Mouse (Mus musculus): ENCODE measurements at regions not wholly inside any gene's neighbourhood (a gene's known extent, or its start where the extent isn't known, plus 50 kb on each side); places are given as distances from the start of the nearest gene placed in this dataset.
A peak's percentile ranks its signal among the peaks of the same experiment; 100 is the strongest.

DNA sequence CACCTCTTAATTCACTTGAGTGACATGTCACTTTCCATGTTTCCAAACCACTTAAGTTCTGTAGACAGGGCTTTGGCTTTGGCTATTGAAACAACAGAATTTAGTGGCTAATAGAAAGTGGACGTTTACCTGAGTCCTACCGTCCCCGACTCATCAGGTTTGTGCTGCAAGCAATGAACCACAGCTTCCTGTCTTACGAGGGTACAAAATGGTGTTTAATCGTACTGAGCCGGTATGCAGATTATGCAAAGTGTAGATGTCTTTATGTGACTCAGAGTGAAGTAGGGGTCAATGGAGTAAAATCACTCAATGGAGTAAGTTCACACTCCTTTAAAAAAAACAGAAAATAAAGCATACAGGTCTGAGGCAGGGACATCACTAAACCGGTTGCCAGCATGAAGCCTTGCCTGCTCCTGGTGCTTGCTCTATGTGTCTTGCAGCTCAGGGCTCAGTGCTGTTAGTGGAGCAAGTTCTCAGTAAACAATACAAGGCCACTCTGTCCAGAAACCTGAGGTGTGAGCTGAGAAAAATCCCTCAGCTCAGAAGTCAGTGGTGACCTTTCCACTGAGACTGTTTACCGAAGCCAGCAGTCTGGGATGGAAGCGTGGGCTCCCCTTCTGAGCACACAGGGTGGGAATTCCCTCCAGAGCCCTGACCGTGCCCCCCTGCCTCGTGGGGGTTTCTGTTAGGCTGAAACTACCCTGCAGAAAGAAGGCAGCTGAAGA lies 226.1 kb upstream of the Jun start:
- H3K36me3 ChIP-seq (replicated peaks): no peaks in the 10 kb centered on the region
- no peak for DNase-seq (ENCODE audit: low spot score)
- whole genome bisulfite sequencing: 53% methylated on average over 11 of the region's 11 CpGs
- peak overlapping the region; percentile 75 for H3K27ac ChIP-seq (replicated peaks)
- H3K4me1 ChIP-seq: peaks cover 23% of the 10 kb centered on the region
- H3K27me3 ChIP-seq (replicated peaks; ENCODE audit: low read depth, poor library complexity, severe bottlenecking): no peaks in the 10 kb centered on the region
- no peak overlapping the region for H3K4me3 ChIP-seq
- no peaks in the 10 kb centered on the region for H3K9me3 ChIP-seq

DNA sequence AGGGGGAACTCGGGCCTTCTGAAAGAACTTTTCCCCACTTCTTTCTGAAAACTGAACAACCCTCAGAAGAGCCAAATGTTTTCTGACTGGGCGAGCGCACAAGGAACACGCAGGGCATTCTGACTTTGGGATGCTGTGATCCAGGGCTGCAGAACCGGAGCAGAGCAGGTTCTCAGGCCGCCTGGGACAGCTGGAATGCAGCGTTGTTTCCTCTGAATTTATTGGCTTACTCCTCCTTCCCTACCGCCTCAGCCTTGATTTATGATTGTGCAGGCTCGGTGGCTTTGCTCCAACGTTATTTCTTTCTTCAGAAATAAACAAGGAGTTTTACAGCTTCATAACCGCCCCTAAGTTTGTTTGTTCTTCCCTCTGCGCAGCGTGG lies 226.7 kb upstream of the Jun start:
- Histone ChIP-seq H3K4me1 (peaks cover 26% of the 10 kb centered on the region), H3K9me3 (no peaks in the 10 kb centered on the region), H3K36me3 (replicated peaks) (no peaks in the 10 kb centered on the region), H3K27ac (replicated peaks) (peak overlapping the region; percentile 75), H3K27me3 (replicated peaks; ENCODE audit: low read depth, poor library complexity, severe bottlenecking) (no peaks in the 10 kb centered on the region), H3K4me3 (no peak overlapping the region)
- peak; percentile 23 for DNase-seq (ENCODE audit: low spot score)
- 45% methylated on average over 13 of the region's 13 CpGs for WGBS

DNA sequence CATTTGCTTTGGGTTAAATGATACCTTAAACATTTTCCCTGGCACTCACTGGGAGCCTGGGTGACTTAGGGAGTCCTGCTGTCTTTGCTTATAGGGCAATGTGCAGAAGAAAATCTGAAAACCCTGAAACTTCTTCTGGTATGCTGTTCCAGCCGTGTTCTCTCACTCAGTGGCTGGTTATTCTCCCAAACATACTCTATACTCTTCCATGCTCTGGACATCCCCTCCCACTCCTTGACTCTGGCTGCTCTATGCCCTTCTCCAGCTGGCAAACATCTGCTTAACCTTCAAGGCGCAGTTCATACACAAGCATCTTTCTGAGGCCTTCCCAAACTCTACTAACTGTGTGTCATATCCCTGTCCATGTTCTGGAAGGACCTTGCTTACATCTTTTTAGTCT lies 227.2 kb upstream of the Jun start:
- Histone ChIP-seq H3K9me3 (no peaks in the 10 kb centered on the region), H3K27ac (replicated peaks) (no peak overlapping the region), H3K36me3 (replicated peaks) (no peaks in the 10 kb centered on the region), H3K27me3 (replicated peaks; ENCODE audit: low read depth, poor library complexity, severe bottlenecking) (no peaks in the 10 kb centered on the region), H3K4me1 (peaks cover 27% of the 10 kb centered on the region), H3K4me3 (no peak overlapping the region)
- no peak for DNase-seq (ENCODE audit: low spot score)
- 73% methylated on average over 2 of the region's 2 CpGs for WGBS

DNA sequence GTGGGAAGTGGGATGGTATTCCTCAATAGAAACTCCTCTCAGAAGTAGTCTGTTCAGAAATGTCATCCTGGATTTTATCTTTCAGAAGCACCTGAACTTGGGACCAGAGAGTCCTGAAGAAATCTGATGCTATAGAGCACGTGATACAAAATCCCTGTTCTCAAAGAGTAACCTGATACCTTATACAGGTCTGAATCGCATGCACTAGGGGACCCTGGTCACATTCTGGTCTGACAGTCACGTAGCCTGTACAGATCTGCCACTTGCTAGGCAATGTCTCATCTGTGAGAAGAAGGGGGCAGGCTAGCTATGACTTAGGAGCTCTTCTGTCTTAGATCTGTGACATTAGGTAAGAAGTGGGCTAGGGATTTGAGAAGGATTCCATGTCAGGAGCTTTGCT lies 230.1 kb upstream of the Jun start:
- DNase-seq (ENCODE audit: low spot score): peak; percentile 16
- Histone ChIP-seq H3K4me1 (peaks cover 27% of the 10 kb centered on the region), H3K27ac (replicated peaks) (no peak overlapping the region), H3K9me3 (no peaks in the 10 kb centered on the region), H3K36me3 (replicated peaks) (no peaks in the 10 kb centered on the region), H3K4me3 (no peak overlapping the region), H3K27me3 (replicated peaks; ENCODE audit: low read depth, poor library complexity, severe bottlenecking) (no peaks in the 10 kb centered on the region)
- 45% methylated on average over 3 of the region's 3 CpGs for WGBS

DNA sequence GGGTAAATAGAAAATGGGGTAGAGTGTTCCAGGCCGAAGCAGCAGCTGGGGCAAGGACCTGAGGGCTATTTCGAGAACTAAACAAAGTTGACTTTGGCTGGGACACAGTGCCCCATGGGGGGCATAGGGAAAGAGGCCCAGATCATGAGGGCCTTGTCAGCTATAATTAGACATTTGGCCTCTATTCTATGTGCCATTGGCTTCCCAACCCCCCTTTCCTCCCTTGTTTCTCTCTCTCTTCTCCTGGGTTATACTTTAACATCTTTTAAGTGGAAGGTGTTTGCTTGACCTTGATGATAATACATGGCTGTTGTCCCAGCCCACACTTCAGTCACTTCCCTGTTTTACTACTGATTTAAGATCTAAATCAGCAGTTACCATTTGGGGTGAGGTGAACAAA lies 231.8 kb upstream of the Jun start:
- Histone ChIP-seq H3K4me3 (no peak overlapping the region), H3K27ac (replicated peaks) (no peak overlapping the region), H3K36me3 (replicated peaks) (no peaks in the 10 kb centered on the region), H3K9me3 (no peaks in the 10 kb centered on the region), H3K4me1 (peaks cover 19% of the 10 kb centered on the region), H3K27me3 (replicated peaks; ENCODE audit: low read depth, poor library complexity, severe bottlenecking) (no peaks in the 10 kb centered on the region)
- WGBS: 76% methylated on average over 2 of the region's 2 CpGs
- DNase-seq (ENCODE audit: low spot score): no peak

DNA sequence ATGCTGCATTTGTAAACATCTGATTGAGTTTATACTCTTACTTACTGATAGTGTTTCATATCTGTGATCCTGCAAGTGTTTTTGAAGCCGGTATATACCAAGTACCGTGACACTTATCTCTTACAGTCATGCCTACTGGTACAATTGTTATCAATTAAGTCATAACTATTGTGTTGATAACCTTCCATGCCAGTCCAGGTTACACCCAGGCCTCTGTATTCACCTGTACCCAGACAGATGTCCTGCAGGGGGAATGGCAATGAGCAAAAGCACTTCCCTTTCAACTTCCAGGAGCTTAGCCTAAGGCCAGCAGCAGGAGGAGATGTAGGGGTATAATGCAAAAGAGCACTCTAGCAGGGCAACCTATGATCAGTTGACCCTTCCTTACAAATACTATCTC lies 232.2 kb upstream of the Jun start:
- Histone ChIP-seq H3K4me3 (no peak overlapping the region), H3K27ac (replicated peaks) (no peak overlapping the region), H3K27me3 (replicated peaks; ENCODE audit: low read depth, poor library complexity, severe bottlenecking) (no peaks in the 10 kb centered on the region), H3K9me3 (no peaks in the 10 kb centered on the region), H3K4me1 (peaks cover 15% of the 10 kb centered on the region), H3K36me3 (replicated peaks) (no peaks in the 10 kb centered on the region)
- DNase-seq (ENCODE audit: low spot score): no peak
- WGBS: 92% methylated on average over 2 of the region's 2 CpGs

DNA sequence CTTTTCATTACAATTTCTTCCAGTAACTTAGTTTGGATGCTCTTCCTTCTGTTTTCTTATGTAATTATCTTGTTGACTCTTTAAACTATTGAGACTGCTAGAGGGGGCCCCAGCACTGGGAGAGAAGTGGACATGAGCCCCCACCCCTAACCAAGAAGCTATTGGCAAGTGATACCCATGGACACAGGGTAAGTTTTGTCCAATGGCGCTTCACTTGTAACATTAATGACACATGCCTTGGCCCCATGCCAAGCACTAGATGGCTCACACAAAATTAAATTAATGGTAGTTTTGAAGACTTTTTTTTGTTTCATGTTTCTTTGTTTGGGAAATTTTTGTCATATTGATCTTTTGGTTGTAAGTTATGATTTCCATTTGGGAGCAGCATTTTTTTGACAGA lies 232.7 kb upstream of the Jun start:
- H3K36me3 ChIP-seq (replicated peaks): no peaks in the 10 kb centered on the region
- WGBS: 93% methylated on average over 1 of the region's 1 CpGs
- peaks cover 14% of the 10 kb centered on the region for H3K4me1 ChIP-seq

DNA sequence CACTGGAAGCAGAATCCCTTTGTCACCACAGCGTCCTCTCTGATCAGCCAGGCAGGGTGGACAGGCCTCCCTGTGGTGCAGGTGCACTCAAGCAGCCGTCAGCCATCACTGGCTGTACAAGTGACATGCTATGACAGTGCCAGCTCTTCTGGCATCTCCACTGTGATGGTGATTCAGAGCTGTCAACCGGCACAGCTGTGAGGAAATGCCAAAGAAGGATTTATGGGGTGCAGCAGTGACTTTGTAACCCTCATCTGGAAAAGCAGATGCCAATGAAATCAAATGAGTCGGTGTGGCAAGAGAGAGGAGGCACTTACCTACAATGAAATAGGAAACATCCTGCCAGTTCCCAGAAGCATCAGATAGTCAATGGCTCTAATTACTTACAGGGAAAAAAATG lies 238.3 kb upstream of the Jun start:
- H3K36me3 ChIP-seq (replicated peaks): no peaks in the 10 kb centered on the region
- no peaks in the 10 kb centered on the region for H3K4me1 ChIP-seq
- DNase-seq (ENCODE audit: low spot score): no peak
- 69% methylated on average over 4 of the region's 4 CpGs for WGBS
- no peaks in the 10 kb centered on the region for H3K9me3 ChIP-seq
- no peak overlapping the region for H3K4me3 ChIP-seq
- H3K27ac ChIP-seq (replicated peaks): no peak overlapping the region
- H3K27me3 ChIP-seq (replicated peaks; ENCODE audit: low read depth, poor library complexity, severe bottlenecking): no peaks in the 10 kb centered on the region

More for the DNA sequence above, 232.7 kb upstream of the Jun start:
- Histone ChIP-seq H3K9me3 (no peaks in the 10 kb centered on the region), H3K4me3 (no peak overlapping the region), H3K27ac (replicated peaks) (no peak overlapping the region), H3K27me3 (replicated peaks; ENCODE audit: low read depth, poor library complexity, severe bottlenecking) (no peaks in the 10 kb centered on the region)
- DNase-seq (ENCODE audit: low spot score): no peak

DNA sequence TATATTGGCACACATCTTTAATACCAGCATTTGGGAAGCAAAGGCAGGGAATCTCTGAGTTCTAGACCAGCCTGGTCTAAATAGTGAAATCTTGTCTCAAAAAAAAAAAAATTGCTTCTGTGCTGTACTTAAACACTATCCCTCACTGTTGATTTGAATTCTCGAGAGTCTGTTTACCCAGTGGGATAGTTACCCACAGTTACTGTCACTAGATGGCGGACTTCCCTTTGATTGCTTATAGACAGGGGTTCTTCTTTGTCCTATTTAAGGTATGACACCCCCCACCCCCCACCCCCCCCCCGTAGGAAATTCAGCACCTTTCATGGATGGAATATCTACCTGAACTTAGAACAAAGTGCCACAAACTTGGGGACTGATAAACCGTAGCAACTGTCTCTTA lies 242.1 kb upstream of the Jun start:
- H3K4me3 ChIP-seq: no peak overlapping the region
- no peaks in the 10 kb centered on the region for H3K4me1 ChIP-seq
- no peak for DNase-seq (ENCODE audit: low spot score)
- 49% methylated on average over 4 of the region's 4 CpGs for WGBS
- H3K9me3 ChIP-seq: no peaks in the 10 kb centered on the region
- H3K27me3 ChIP-seq (replicated peaks; ENCODE audit: low read depth, poor library complexity, severe bottlenecking): no peaks in the 10 kb centered on the region
- H3K27ac ChIP-seq (replicated peaks): no peak overlapping the region
- no peaks in the 10 kb centered on the region for H3K36me3 ChIP-seq (replicated peaks)

DNA sequence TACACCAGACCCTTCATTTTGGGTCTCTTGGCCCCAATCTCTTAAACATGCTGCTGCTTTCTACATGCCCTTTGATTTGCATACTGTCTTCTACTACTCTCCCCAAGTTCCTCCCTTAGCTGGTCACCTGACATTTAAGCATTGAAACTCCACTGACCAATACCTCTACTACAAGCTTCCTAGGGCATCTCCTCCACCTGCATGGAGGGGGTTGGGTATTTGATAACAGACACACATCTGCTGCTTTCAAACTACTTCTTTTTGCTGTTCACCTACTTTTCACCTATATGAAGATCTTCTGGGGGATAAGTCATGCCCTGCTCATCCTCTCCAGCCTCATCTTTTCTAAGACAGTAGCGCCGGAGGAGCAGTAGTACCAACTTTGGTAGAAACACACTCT lies 249.9 kb upstream of the Jun start:
- H3K4me3 ChIP-seq: no peak overlapping the region
- peaks cover 10% of the 10 kb centered on the region for H3K4me1 ChIP-seq
- no peak for DNase-seq (ENCODE audit: low spot score)
- no peaks in the 10 kb centered on the region for H3K9me3 ChIP-seq
- H3K36me3 ChIP-seq (replicated peaks): no peaks in the 10 kb centered on the region
- 95% methylated on average over 2 of the region's 2 CpGs for WGBS
- H3K27ac ChIP-seq (replicated peaks): no peak overlapping the region
- H3K27me3 ChIP-seq (replicated peaks; ENCODE audit: low read depth, poor library complexity, severe bottlenecking): peaks cover 4% of the 10 kb centered on the region; the same call in 1 of the 2 replicates

DNA sequence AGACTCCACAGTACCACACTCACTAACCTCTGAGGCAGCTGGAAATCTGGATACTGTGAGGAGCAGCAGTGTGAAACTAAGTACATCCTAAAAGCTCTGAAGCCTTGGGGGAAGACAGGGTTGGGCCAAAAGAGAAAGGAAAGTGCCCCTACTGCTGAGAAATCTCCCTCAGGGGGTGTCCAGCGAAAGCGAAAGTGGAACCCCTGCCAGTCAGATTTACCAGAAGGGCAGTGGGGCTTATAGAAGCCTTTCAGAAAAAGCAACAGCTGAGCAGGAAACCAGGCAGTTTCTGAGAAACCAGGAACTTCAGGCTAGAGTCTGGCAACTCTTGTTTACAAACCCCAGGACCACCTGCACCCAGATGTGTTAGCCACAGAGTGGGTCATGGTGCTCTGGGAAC lies 251.3 kb upstream of the Jun start:
- WGBS: 38% methylated on average over 2 of the region's 2 CpGs
- Histone ChIP-seq H3K4me3 (no peak overlapping the region), H3K27ac (replicated peaks) (peak overlapping the region; percentile 24), H3K4me1 (peaks cover 11% of the 10 kb centered on the region), H3K9me3 (no peaks in the 10 kb centered on the region), H3K27me3 (replicated peaks; ENCODE audit: low read depth, poor library complexity, severe bottlenecking) (peaks cover 4% of the 10 kb centered on the region; the same call in 1 of the 2 replicates), H3K36me3 (replicated peaks) (no peaks in the 10 kb centered on the region)
- no peak for DNase-seq (ENCODE audit: low spot score)

DNA sequence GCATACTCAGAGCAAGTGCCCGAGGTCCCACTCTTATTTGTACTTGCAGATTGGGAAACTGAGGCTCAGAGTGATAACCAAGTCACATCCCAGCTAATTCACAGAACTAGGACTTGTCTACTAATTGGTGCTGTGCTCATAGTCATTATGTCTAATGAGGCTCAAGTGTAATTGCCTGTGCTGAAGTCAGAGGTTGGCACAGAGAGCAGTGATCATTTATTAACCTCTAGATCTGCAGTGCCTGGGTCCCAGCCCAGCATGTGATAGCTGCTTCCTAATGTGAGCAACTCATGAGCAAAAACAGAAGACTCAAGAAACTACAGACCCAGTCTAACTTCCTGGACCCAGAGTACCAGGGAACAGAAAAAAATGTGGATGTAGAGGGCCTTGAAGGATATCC lies 252.0 kb upstream of the Jun start:
- H3K4me3 ChIP-seq: no peak overlapping the region
- H3K4me1 ChIP-seq: peaks cover 15% of the 10 kb centered on the region
- DNase-seq (ENCODE audit: low spot score): no peak
- H3K27ac ChIP-seq (replicated peaks): no peak overlapping the region
- H3K36me3 ChIP-seq (replicated peaks): no peaks in the 10 kb centered on the region
- no peaks in the 10 kb centered on the region for H3K9me3 ChIP-seq
- peaks cover 4% of the 10 kb centered on the region; the same call in 1 of the 2 replicates for H3K27me3 ChIP-seq (replicated peaks; ENCODE audit: low read depth, poor library complexity, severe bottlenecking)
- 92% methylated on average over 1 of the region's 1 CpGs for WGBS

DNA sequence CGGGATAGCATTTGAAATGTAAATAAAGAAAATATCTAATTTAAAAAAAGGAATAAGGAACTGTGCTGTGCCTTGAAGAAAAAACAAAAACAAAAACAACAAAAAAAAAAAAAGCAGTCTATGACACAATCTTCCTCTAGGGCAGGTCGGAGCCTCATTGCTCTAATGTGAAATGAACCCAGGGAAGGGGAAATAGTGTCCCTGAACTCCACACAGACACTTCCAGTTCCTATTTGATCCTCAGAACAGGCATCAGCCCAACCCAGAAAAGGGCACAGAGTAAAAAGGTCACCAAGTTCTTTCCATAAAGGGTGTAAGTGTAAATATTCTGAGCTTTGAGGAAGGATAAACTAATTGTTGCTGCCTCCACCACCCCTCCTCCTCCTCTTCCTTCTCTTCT lies 250.2 kb upstream of the Fggy start:
- Histone ChIP-seq H3K27ac (replicated peaks) (no peak overlapping the region), H3K9me3 (no peaks in the 10 kb centered on the region), H3K27me3 (replicated peaks; ENCODE audit: low read depth, poor library complexity, severe bottlenecking) (peaks cover 2% of the 10 kb centered on the region; the same call in 1 of the 2 replicates), H3K36me3 (replicated peaks) (no peaks in the 10 kb centered on the region), H3K4me1 (peaks cover 15% of the 10 kb centered on the region), H3K4me3 (no peak overlapping the region)
- WGBS: 84% methylated on average over 2 of the region's 2 CpGs
- DNase-seq (ENCODE audit: low spot score): no peak
